Mouse (Mus musculus) urinary bladder, postnatal 14 days (tissue): Measurements from ENCODE around the gene Gm3317.
"Not testable (repeated sequence)": the region's sequence is repeated elsewhere in the genome, so short reads cannot be mapped to it uniquely, and the experiment has no call there.

Experiments used
- DNase-seq: peaks from one replicate; pipeline ENCODE4 v3.0.0; 2021; ENCODE audit warnings: low spot score

The Gm3317 gene

GRCm38 (mm10) chr14:5164235-5164634 lies at the start of gene Gm3317:
Gene Gm3317 (plus strand): TSS chr14:5164535.
- DNase-seq: not testable (repeated sequence)

- not testable (repeated sequence) for DNase-seq
These were observed 33.1 kb upstream of the Gm3317 start, which contains the start of gene Gm8279 for GRCm38 (mm10) chr14:5131219-5131618. Gene Gm8279 (plus strand): TSS chr14:5131519.

GRCm38 (mm10) chr14:5185493-5185892 lies 21.2 kb downstream of the Gm3317 start, which contains the start of gene Gm8271:
Gene Gm8271 (plus strand): TSS chr14:5185793.
- not testable (repeated sequence) for DNase-seq
